Mouse (Mus musculus): ENCODE data around the gene Tgm6. TPM values are rescaled to one million over a fixed set of nuclear protein-coding genes. Genes with fewer than 3 reads are reported as not detected.
A peak's percentile ranks its signal among the peaks of the same experiment; 100 is the strongest.

The Tgm6 gene
- polyA plus RNA-seq, 1 experiment from 2014 or later = not detected

DNA sequence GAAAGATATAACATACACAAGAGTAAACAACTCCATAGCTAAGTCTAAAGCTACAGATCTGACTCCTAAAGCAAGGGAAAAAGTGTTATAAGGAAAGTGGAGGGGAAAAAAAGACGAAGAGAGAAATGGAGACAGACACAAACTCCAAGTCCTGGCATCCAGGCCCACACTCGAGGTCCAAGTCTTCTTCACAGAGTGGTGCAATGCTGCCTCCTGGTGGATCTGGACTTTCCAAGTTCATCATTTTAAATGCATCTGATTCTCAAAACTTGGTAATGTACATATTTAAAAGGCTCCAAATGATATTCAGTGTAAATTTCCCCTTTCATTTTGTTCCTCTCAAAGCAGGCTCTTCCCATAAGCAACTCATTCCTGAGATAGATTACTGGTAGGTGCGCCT lies 55.6 kb downstream of the Tgm6 start:
- Histone ChIP-seq H3K4me1 (ENCODE audit: insufficient read depth) (no peaks in the 10 kb centered on the region; the same call in 1 of the 2 replicates), H3K4me3 (ENCODE audit: low read depth, low read length) (no peak overlapping the region), H3K27ac (ENCODE audit: low read depth) (no peak overlapping the region), H3K9ac (replicated peaks) (no peak overlapping the region), H3K27me3 (ENCODE audit: insufficient read depth, low read length) (no peaks in the 10 kb centered on the region), H3K4me2 (ENCODE audit: low read depth, low read length) (no peak overlapping the region), H3K9me3 (ENCODE audit: low read length) (no peaks in the 10 kb centered on the region), H3K36me3 (replicated peaks; ENCODE audit: insufficient read depth, low read length) (peaks cover 41% of the 10 kb centered on the region)
- DNase-seq (peak; percentile 49), ATAC-seq (no peak)
- no peak for TF ChIP-seq EP300 (IDR thresholded peaks at IDR 0.05; ENCODE audit: low read depth)
- TF ChIP-seq CTCF (IDR thresholded peaks at IDR 0.05; ENCODE audit: low read depth) = peak; percentile 70
- 56% methylated on average over 3 of the region's 3 CpGs for WGBS (ENCODE audit: insufficient replicate concordance)

DNA sequence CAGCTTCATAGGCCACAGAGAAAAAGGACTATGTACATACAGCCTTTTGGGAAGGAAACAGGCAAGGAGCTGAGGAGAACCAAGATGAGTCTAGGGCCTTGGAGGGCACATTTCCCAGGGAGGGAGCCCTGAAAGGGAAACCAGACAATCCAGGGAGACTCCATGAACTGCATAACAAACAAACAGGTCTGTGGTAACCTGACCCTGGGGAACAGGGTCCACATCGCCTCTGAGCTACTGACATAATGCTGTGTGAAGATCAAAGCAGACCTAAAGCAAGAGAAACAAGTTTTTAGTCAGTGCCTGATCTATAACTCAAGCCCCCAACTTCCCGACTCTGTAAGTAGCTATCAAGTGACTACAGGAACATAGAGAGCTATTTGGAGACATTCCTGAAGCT lies 59.5 kb downstream of the Tgm6 start:
- ATAC-seq (peak; percentile 96), DNase-seq (no peak)
- TF ChIP-seq CTCF (IDR thresholded peaks at IDR 0.05; ENCODE audit: low read depth) = no peak
- TF ChIP-seq EP300 (IDR thresholded peaks at IDR 0.05; ENCODE audit: low read depth) = no peak
- Histone ChIP-seq H3K4me3 (ENCODE audit: low read depth, low read length) (no peak overlapping the region), H3K9ac (replicated peaks) (no peak overlapping the region), H3K27me3 (ENCODE audit: insufficient read depth, low read length) (no peaks in the 10 kb centered on the region), H3K4me1 (ENCODE audit: insufficient read depth) (peaks cover 2% of the 10 kb centered on the region), H3K36me3 (replicated peaks; ENCODE audit: insufficient read depth, low read length) (peaks cover 74% of the 10 kb centered on the region), H3K27ac (ENCODE audit: low read depth) (peak overlapping the region; percentile 72), H3K4me2 (ENCODE audit: low read depth, low read length) (no peak overlapping the region), H3K9me3 (ENCODE audit: low read length) (no peaks in the 10 kb centered on the region)
- WGBS (ENCODE audit: insufficient replicate concordance) = 59% methylated on average over 2 of the region's 2 CpGs

DNA sequence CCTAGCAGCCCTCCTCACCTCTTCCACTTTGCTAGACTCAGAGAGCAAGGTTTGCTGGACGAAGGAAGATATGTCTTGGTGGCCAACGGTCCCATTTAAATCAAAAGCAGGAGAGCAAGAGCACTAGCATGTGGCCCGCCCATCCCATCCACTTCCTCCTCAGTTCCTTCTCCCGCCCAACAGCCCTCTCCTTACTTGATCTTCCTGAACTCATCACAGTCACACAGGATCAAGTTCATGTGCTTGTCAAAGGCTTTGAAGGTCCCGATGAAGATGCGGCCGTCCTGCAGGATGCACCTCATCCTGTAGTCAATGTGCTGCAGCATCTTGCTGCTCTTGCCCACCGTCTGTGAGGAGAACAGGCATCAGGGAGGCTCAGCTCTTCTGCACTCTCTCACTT lies 64.6 kb downstream of the Tgm6 start:
- WGBS (ENCODE audit: insufficient replicate concordance) = 62% methylated on average over 8 of the region's 8 CpGs
- H3K9me3 ChIP-seq (ENCODE audit: low read length) = no peaks in the 10 kb centered on the region
- DNase-seq = no peak
- no peaks in the 10 kb centered on the region for H3K27me3 ChIP-seq (ENCODE audit: insufficient read depth, low read length)
- TF ChIP-seq CTCF (IDR thresholded peaks at IDR 0.05; ENCODE audit: low read depth) (no peak), EP300 (IDR thresholded peaks at IDR 0.05; ENCODE audit: low read depth) (no peak)
- H3K36me3 ChIP-seq (replicated peaks; ENCODE audit: insufficient read depth, low read length) = peaks cover 47% of the 10 kb centered on the region
- H3K9ac ChIP-seq (replicated peaks) = peak overlapping the region; percentile 28; the same call in 1 of the 2 replicates
- H3K4me1 ChIP-seq (ENCODE audit: insufficient read depth) = peaks cover 12% of the 10 kb centered on the region
- no peak overlapping the region for H3K27ac ChIP-seq (ENCODE audit: low read depth)
- H3K4me3 ChIP-seq (ENCODE audit: low read depth, low read length) = no peak overlapping the region
- ATAC-seq = no peak
- peak overlapping the region; percentile 98 for H3K4me2 ChIP-seq (ENCODE audit: low read depth, low read length)

DNA sequence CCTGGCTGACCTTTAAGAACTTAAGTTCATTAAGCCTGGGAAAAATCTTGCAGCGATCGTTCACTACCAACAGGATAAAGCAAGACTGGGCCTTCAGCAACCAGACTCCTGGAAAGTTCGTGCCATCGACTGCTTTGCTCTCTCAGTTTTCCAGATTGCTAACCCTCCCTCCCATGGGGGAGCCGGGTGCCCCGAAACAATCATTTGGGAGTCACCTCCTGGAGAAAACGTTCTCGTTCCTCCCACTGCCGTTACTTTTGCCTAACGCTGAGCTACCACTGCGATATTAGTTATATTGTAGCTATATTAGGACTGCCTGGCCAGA lies 66.1 kb downstream of the Tgm6 start:
- no peaks in the 10 kb centered on the region for H3K27me3 ChIP-seq (ENCODE audit: insufficient read depth, low read length)
- ATAC-seq (peak; percentile 3), DNase-seq (no peak)
- 1% methylated on average over 11 of the region's 11 CpGs for WGBS (ENCODE audit: insufficient replicate concordance)
- peak overlapping the region; percentile 98 for H3K4me2 ChIP-seq (ENCODE audit: low read depth, low read length)
- H3K36me3 ChIP-seq (replicated peaks; ENCODE audit: insufficient read depth, low read length) = peaks cover 32% of the 10 kb centered on the region
- peak overlapping the region; percentile 95 for H3K4me3 ChIP-seq (ENCODE audit: low read depth, low read length)
- TF ChIP-seq EP300 (IDR thresholded peaks at IDR 0.05; ENCODE audit: low read depth) = no peak
- TF ChIP-seq CTCF (IDR thresholded peaks at IDR 0.05; ENCODE audit: low read depth) = no peak
- H3K9ac ChIP-seq (replicated peaks) = peak overlapping the region; percentile 100
- H3K27ac ChIP-seq (ENCODE audit: low read depth) = peak overlapping the region; percentile 95
- H3K9me3 ChIP-seq (ENCODE audit: low read length) = no peaks in the 10 kb centered on the region
- peaks cover 12% of the 10 kb centered on the region for H3K4me1 ChIP-seq (ENCODE audit: insufficient read depth)

DNA sequence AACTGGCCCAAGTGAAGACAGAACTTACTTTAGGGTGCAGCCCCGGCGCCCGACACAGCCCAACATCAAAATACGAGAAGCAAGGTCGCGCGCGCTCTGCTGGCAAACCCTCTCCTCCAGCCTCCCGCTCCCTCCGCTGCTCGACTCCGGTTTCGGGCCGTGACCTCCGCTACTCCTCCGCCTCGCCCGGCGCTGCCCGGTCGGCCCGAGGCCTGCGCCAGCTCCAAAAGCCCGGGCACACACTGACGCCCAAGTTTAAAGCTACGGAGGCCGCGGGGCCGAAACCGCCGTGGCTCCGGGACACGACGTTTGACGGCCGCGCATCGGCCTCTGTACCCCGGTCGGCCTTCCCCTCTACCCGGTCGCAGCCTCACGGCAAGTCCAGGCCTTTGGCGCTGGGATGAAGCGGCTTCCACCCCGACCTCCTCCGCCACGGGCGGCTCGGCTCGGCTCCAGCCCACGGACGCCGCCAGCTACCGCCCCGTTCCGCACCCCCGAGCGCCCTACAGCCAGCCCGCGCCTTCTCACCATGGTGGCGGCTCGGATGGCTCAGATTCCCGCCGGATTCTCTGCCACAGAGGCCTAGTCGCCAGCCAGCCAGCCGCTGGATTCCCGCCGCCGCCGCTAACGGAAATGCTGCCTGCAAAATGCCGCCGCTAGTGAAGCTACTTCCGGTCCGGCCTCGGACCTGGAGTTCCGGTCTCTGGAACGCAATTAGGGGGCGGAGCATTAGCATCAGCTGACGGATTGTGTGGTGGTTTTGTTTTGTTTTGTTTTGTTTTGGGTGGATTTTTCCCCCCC lies 66.7 kb downstream of the Tgm6 start, which contains the start of gene Snrpb:
Gene Snrpb, minus strand, starts transcription at position 698 of the 801 bp plus-strand sequence.
- Histone ChIP-seq H3K4me3 (ENCODE audit: low read depth, low read length) (peak within 1 kb of the TSS; percentile 95), H3K9me3 (ENCODE audit: low read length) (no peaks in the 10 kb centered on the region), H3K4me1 (ENCODE audit: insufficient read depth) (peaks cover 12% of the 10 kb centered on the region), H3K4me2 (ENCODE audit: low read depth, low read length) (peak within 1 kb of the TSS; percentile 98), H3K36me3 (replicated peaks; ENCODE audit: insufficient read depth, low read length) (peaks cover 26% of the 10 kb centered on the region), H3K9ac (replicated peaks) (peak within 1 kb of the TSS; percentile 100), H3K27me3 (ENCODE audit: insufficient read depth, low read length) (no peaks in the 10 kb centered on the region), H3K27ac (ENCODE audit: low read depth) (peak within 1 kb of the TSS; percentile 95)
- TF ChIP-seq CTCF (IDR thresholded peaks at IDR 0.05; ENCODE audit: low read depth) (no peak), EP300 (IDR thresholded peaks at IDR 0.05; ENCODE audit: low read depth) (no peak)
- peak; percentile 91 for ATAC-seq
- WGBS (ENCODE audit: insufficient replicate concordance) = under 1% methylated on average over 80 of the region's 81 CpGs
- DNase-seq = peak; percentile 92

DNA sequence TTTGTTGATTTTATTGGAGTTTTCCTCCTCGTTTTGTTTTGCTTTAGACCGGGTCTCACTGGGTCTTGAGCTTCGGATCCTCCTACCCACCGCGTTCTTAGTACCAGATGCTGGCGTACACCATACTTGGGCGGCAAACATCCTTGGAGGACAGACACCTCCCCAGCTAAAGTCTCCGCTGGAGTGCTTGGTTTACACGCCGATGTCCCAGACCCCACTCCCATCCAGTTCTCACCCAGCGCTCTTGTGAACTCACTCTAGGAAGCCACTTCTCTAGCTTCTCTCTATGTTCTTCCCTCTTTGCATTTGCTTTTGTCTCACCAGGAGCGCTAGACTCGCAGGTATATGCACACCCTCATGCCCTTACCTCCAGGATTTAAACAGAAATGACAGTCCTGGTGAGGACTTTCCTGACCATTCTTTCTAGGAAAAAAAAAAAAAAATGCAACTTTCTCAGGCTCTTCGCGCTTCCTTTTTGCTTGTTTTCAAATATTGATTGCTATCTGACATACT lies 67.3 kb downstream of the Tgm6 start:
- Histone ChIP-seq H3K4me2 (ENCODE audit: low read depth, low read length) (peak overlapping the region; percentile 98), H3K9ac (replicated peaks) (peak overlapping the region; percentile 100), H3K27ac (ENCODE audit: low read depth) (peak overlapping the region; percentile 95), H3K27me3 (ENCODE audit: insufficient read depth, low read length) (no peaks in the 10 kb centered on the region), H3K36me3 (replicated peaks; ENCODE audit: insufficient read depth, low read length) (peaks cover 20% of the 10 kb centered on the region), H3K9me3 (ENCODE audit: low read length) (no peaks in the 10 kb centered on the region), H3K4me3 (ENCODE audit: low read depth, low read length) (peak overlapping the region; percentile 95), H3K4me1 (ENCODE audit: insufficient read depth) (peaks cover 12% of the 10 kb centered on the region)
- ATAC-seq (peak; percentile 48), DNase-seq (no peak)
- TF ChIP-seq CTCF (IDR thresholded peaks at IDR 0.05; ENCODE audit: low read depth) = no peak
- TF ChIP-seq EP300 (IDR thresholded peaks at IDR 0.05; ENCODE audit: low read depth) = no peak
- WGBS (ENCODE audit: insufficient replicate concordance) = 3% methylated on average over 15 of the region's 15 CpGs

All from liver, postnatal 0 days (tissue).